Mouse (Mus musculus) intestine, embryonic 16.5 days (tissue): Measurements from ENCODE around the gene Ctsc. TPM values are rescaled to one million over a fixed set of nuclear protein-coding genes. Genes with fewer than 3 reads are reported as not detected.
"Not testable (repeated sequence)": the region's sequence is repeated elsewhere in the genome, so short reads cannot be mapped to it uniquely, and the experiment has no call there.

ENCODE experiments used
- ATAC-seq: fragments of 200-750 bp; cut with Nextera tagmentation; 2 replicates; pipeline ENCODE4 v1.8.0; 2017; ENCODE audit warnings: moderate TSS enrichment, moderate library complexity
- H3K27ac ChIP-seq: fragments of 300-500 bp; sonication (generic); 2 replicates; pipeline ENCODE4 v1.5.1; 2014; ENCODE audit warnings: mild to moderate bottlenecking, low read length
- H3K27me3 ChIP-seq: fragments of 300-500 bp; sonication (generic); replicated peaks from 2 replicates; pipeline ENCODE4 v1.6.1; 2014; ENCODE audit warnings: low read length, control low read depth, mixed read lengths; ENCODE audit not compliant: control insufficient read depth, insufficient read depth
- H3K36me3 ChIP-seq: fragments of 300-500 bp; sonication (generic); 2 replicates; pipeline ENCODE4 v1.6.1; 2014; ENCODE audit warnings: low read length, control low read depth; ENCODE audit not compliant: control insufficient read depth, insufficient read depth
- H3K4me1 ChIP-seq: fragments of 300-500 bp; sonication (generic); 2 replicates; pipeline ENCODE4 v1.6.1; 2014; ENCODE audit warnings: low read length, control low read depth, mixed read lengths; ENCODE audit not compliant: control insufficient read depth, insufficient read depth
- H3K4me2 ChIP-seq: fragments of 300-500 bp; sonication (generic); 2 replicates; pipeline ENCODE4 v1.6.1; 2014; ENCODE audit warnings: low read depth, low read length, control low read depth
- H3K4me3 ChIP-seq: fragments of 300-500 bp; sonication (generic); 2 replicates; pipeline ENCODE4 v1.5.1; 2014; ENCODE audit warnings: mild to moderate bottlenecking, low read length
- H3K9ac ChIP-seq: fragments of 300-500 bp; sonication (generic); 2 replicates; pipeline ENCODE4 v1.6.1; 2014; ENCODE audit warnings: low read depth, low read length
- H3K9me3 ChIP-seq: fragments of 300-500 bp; sonication (generic); 2 replicates; pipeline ENCODE4 v1.6.1; 2016; ENCODE audit warnings: low read length, control low read depth; ENCODE audit not compliant: control insufficient read depth
- WGBS: fragments of 180-500 bp; shearing (Covaris S2); extraction: QIAGEN DNeasy Blood & Tissue Kit; methylation state at CpG from one replicate; pipeline ENCODE4 v1.1.7; 2014; 5-methylcytosine and 5-hydroxymethylcytosine counted together
- polyA plus RNA-seq: library from polyadenylated mRNA; unstranded; fragments of >200 nt; fragmentation: Nextera tagmentation; extraction: Ambion mirVana; gene quantifications from 2 replicates; pipeline ENCODE4 v1.2.1, GENCODE M21; 2015

Ctsc gene
- 91.9 and 95.8 TPM in 2 replicates for polyA plus RNA-seq

- WGBS = 1% methylated on average over 34 of the region's 34 CpGs
- peak within 1 kb of the TSS; percentile 86 for H3K27ac ChIP-seq
- H3K4me1 ChIP-seq = peaks cover 7% of the 10 kb centered on the region; the same call in 1 of the 2 replicates
- peak; percentile 99 for ATAC-seq
- peak within 1 kb of the TSS; percentile 85 for H3K9ac ChIP-seq
- no peaks in the 10 kb centered on the region for H3K27me3 ChIP-seq
- H3K4me3 ChIP-seq = peak within 1 kb of the TSS; percentile 74
- peak within 1 kb of the TSS; percentile 92 for H3K4me2 ChIP-seq
- H3K36me3 ChIP-seq = no peaks in the 10 kb centered on the region
- no peaks in the 10 kb centered on the region for H3K9me3 ChIP-seq
These were observed at the start of gene Ctsc for GRCm38 (mm10) chr7:88277858-88278627. Gene Ctsc, plus strand, starts transcription at chr7:88278085.

GRCm38 (mm10) chr7:88229051-88229450, 48.8 kb upstream of the Ctsc start:
- Histone ChIP-seq H3K27ac (no peak overlapping the region), H3K4me1 (no peaks in the 10 kb centered on the region), H3K36me3 (no peaks in the 10 kb centered on the region), H3K4me2 (no peak overlapping the region), H3K9me3 (no peaks in the 10 kb centered on the region), H3K4me3 (no peak overlapping the region), H3K9ac (no peak overlapping the region), H3K27me3 (no peaks in the 10 kb centered on the region)
- WGBS = 68% methylated on average over 2 of the region's 2 CpGs
- no peak for ATAC-seq

DNA sequence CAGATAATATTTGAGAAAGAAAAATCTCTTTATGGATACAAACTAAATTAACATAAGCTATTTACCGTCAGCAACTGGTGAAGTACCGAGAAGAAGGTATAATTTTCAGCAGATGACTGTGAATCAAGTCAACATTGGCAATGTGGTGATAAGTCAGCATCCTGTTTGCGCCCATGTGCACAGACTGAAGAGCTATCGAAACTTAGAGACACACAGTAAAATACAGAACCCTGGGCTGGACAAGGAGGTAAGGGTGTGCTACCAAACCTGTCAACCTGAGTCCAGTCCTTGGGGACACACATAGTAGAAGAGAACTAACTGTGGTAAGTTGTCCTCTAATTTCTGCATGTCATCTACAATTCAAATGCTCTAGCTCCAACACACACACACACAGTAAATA, 47.8 kb upstream of the Ctsc start:
- H3K36me3 ChIP-seq = no peaks in the 10 kb centered on the region
- H3K4me1 ChIP-seq = no peaks in the 10 kb centered on the region
- no peak overlapping the region for H3K4me3 ChIP-seq
- WGBS = 91% methylated on average over 4 of the region's 4 CpGs
- no peaks in the 10 kb centered on the region for H3K27me3 ChIP-seq
- no peak for ATAC-seq
- no peak overlapping the region for H3K4me2 ChIP-seq
- no peak overlapping the region for H3K9ac ChIP-seq
- H3K9me3 ChIP-seq = no peaks in the 10 kb centered on the region
- H3K27ac ChIP-seq = no peak overlapping the region

DNA sequence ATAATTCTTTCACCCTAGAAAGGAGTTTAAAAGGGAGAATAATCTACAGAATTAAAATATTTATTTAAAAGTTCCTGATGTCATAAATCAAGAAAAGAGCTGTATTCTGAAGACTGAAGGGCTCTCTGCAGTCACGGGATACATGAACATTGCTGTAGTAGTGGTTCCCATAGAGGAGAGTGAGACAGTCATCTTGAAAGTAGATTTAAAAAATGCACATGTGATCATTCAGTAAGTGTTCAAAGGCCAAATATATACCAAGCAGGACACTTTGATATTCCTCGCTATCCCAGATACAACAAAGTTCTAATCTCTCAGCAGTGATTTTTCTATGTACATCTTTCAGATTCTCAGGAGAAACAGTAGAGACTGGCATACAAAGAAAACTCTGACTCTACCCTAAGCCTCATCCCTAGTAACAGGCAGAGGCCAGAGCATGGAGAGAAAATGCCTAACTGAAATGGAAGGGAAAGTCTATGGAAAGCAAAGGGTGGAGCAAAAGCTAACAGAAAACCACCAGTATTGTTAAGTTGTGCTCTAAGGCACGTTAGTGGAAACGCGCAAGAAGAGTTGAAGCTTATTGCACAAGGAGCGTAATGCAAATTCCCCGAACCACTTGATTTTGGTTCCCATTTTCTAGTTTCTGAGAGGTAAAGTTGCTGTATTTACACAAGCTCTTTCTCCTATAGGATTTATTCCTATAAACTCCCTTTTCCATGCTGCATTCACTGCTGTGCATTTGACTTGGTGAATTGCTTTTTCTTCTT, 46.9 kb upstream of the Ctsc start:
- H3K4me3 ChIP-seq = no peak overlapping the region
- H3K27ac ChIP-seq = no peak overlapping the region
- H3K4me1 ChIP-seq = no peaks in the 10 kb centered on the region
- no peak overlapping the region for H3K4me2 ChIP-seq
- H3K9ac ChIP-seq = no peak overlapping the region
- ATAC-seq = no peak
- 85% methylated on average over 7 of the region's 7 CpGs for WGBS
- H3K9me3 ChIP-seq = no peaks in the 10 kb centered on the region
- H3K36me3 ChIP-seq = no peaks in the 10 kb centered on the region
- H3K27me3 ChIP-seq = no peaks in the 10 kb centered on the region

DNA sequence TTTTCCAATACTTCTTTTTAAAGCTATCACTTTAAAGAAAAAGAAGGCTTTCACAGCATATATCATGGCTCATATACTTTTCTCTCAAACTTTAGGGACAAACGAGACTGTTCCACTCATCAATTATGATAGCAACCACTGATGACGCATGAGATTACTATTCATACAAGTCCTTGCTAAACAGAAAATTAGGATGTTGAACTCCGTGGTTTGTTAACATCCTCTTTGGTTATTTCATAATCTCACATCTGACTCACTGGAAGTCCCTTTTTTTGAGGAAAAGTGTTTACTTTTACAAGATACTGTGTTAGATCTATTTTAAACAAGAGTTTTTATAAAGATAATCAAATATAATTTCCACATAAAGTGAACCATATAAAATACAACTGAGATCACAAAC, 34.8 kb upstream of the Ctsc start:
- 60% methylated on average over 3 of the region's 3 CpGs for WGBS
- no peaks in the 10 kb centered on the region for H3K27me3 ChIP-seq

GRCm38 (mm10) chr7:88244462-88244861, 33.4 kb upstream of the Ctsc start:
- H3K4me2 ChIP-seq = no peak overlapping the region
- H3K36me3 ChIP-seq = no peaks in the 10 kb centered on the region
- no peaks in the 10 kb centered on the region for H3K27me3 ChIP-seq
- no peak overlapping the region for H3K4me3 ChIP-seq
- H3K9ac ChIP-seq = no peak overlapping the region
- no peaks in the 10 kb centered on the region for H3K9me3 ChIP-seq
- no peak for ATAC-seq
- H3K27ac ChIP-seq = no peak overlapping the region
- no peaks in the 10 kb centered on the region for H3K4me1 ChIP-seq

More for the DNA sequence above, 34.8 kb upstream of the Ctsc start:
- no peak overlapping the region for H3K9ac ChIP-seq
- ATAC-seq = no peak
- H3K36me3 ChIP-seq = no peaks in the 10 kb centered on the region
- no peak overlapping the region for H3K4me3 ChIP-seq
- no peak overlapping the region for H3K27ac ChIP-seq
- H3K4me2 ChIP-seq = no peak overlapping the region
- H3K9me3 ChIP-seq = no peaks in the 10 kb centered on the region
- no peaks in the 10 kb centered on the region for H3K4me1 ChIP-seq

GRCm38 (mm10) chr7:88250380-88250779, 27.5 kb upstream of the Ctsc start:
- 96% methylated on average over 2 of the region's 2 CpGs for WGBS
- not testable (repeated sequence) for H3K4me3 ChIP-seq, ATAC-seq

GRCm38 (mm10) chr7:88251535-88251934, 26.4 kb upstream of the Ctsc start:
- 58% methylated on average over 1 of the region's 1 CpGs for WGBS
- Histone ChIP-seq H3K27ac (no peak overlapping the region), H3K27me3 (no peaks in the 10 kb centered on the region), H3K4me2 (no peak overlapping the region), H3K9ac (no peak overlapping the region), H3K4me3 (no peak overlapping the region), H3K9me3 (no peaks in the 10 kb centered on the region), H3K4me1 (no peaks in the 10 kb centered on the region), H3K36me3 (no peaks in the 10 kb centered on the region)
- no peak for ATAC-seq

More at GRCm38 (mm10) chr7:88250380-88250779, 27.5 kb upstream of the Ctsc start:
- H3K4me1 ChIP-seq, H3K27ac ChIP-seq, H3K4me2 ChIP-seq, H3K36me3 ChIP-seq, H3K9ac ChIP-seq, H3K27me3 ChIP-seq, H3K9me3 ChIP-seq: not testable (repeated sequence)

GRCm38 (mm10) chr7:88252129-88252528, 25.8 kb upstream of the Ctsc start:
- H3K4me2 ChIP-seq = no peak overlapping the region
- H3K9ac ChIP-seq = no peak overlapping the region
- no peaks in the 10 kb centered on the region for H3K27me3 ChIP-seq
- H3K9me3 ChIP-seq = no peaks in the 10 kb centered on the region
- H3K36me3 ChIP-seq = no peaks in the 10 kb centered on the region
- H3K4me1 ChIP-seq = no peaks in the 10 kb centered on the region
- no peak overlapping the region for H3K27ac ChIP-seq
- no peak for ATAC-seq
- no peak overlapping the region for H3K4me3 ChIP-seq
